Mouse (Mus musculus): ENCODE measurements around the gene Pum2.
"Not testable (repeated sequence)": the region's sequence is repeated elsewhere in the genome, so short reads cannot be mapped to it uniquely, and the experiment has no call there.

Gene Pum2

GRCm38 (mm10) chr12:8673974-8674306, at the start of gene Pum2:
Gene Pum2 (plus strand): TSS chr12:8674134.
- DNase-seq (ENCODE audit: low spot score): peak; percentile 92

- no peak for DNase-seq (ENCODE audit: low spot score)
These were observed 44.4 kb upstream of the Pum2 start for GRCm38 (mm10) chr12:8629537-8629936.

GRCm38 (mm10) chr12:8631691-8632090, 42.2 kb upstream of the Pum2 start:
- DNase-seq (ENCODE audit: low spot score): no peak

GRCm38 (mm10) chr12:8632737-8633365, 41.1 kb upstream of the Pum2 start:
- DNase-seq (ENCODE audit: low spot score): no peak

GRCm38 (mm10) chr12:8634306-8634705, 39.6 kb upstream of the Pum2 start:
- DNase-seq (ENCODE audit: low spot score): no peak

- no peak for DNase-seq (ENCODE audit: low spot score)
These were observed 38.4 kb upstream of the Pum2 start for GRCm38 (mm10) chr12:8635546-8635945.

GRCm38 (mm10) chr12:8636945-8637344, 37.0 kb upstream of the Pum2 start:
- DNase-seq (ENCODE audit: low spot score): no peak

GRCm38 (mm10) chr12:8638411-8639087, 35.4 kb upstream of the Pum2 start:
- DNase-seq (ENCODE audit: low spot score): peak; percentile 82

- DNase-seq (ENCODE audit: low spot score): not testable (repeated sequence)
These were observed 33.7 kb upstream of the Pum2 start for GRCm38 (mm10) chr12:8640186-8640585.

GRCm38 (mm10) chr12:8640711-8641424, 33.1 kb upstream of the Pum2 start:
- DNase-seq (ENCODE audit: low spot score): peak; percentile 98

- no peak for DNase-seq (ENCODE audit: low spot score)
These were observed 32.6 kb upstream of the Pum2 start for GRCm38 (mm10) chr12:8641425-8641735.

GRCm38 (mm10) chr12:8648211-8648610, 25.7 kb upstream of the Pum2 start:
- not testable (repeated sequence) for DNase-seq (ENCODE audit: low spot score)

- not testable (repeated sequence) for DNase-seq (ENCODE audit: low spot score)
These were observed 23.9 kb upstream of the Pum2 start for GRCm38 (mm10) chr12:8650027-8650426.

- DNase-seq (ENCODE audit: low spot score): peak; percentile 77
These were observed 17.3 kb upstream of the Pum2 start for GRCm38 (mm10) chr12:8656596-8656995.

GRCm38 (mm10) chr12:8657116-8657515, 16.8 kb upstream of the Pum2 start:
- DNase-seq (ENCODE audit: low spot score): no peak

- no peak for DNase-seq (ENCODE audit: low spot score)
These were observed 16.1 kb upstream of the Pum2 start for GRCm38 (mm10) chr12:8657629-8658366.

- DNase-seq (ENCODE audit: low spot score): no peak
These were observed 14.3 kb upstream of the Pum2 start for GRCm38 (mm10) chr12:8659406-8660279.

- no peak for DNase-seq (ENCODE audit: low spot score)
These were observed 12.2 kb upstream of the Pum2 start for GRCm38 (mm10) chr12:8661747-8662146.

- DNase-seq (ENCODE audit: low spot score): no peak
These were observed 11.8 kb upstream of the Pum2 start for GRCm38 (mm10) chr12:8662175-8662574.

GRCm38 (mm10) chr12:8662721-8663120, 11.2 kb upstream of the Pum2 start:
- DNase-seq (ENCODE audit: low spot score): no peak

GRCm38 (mm10) chr12:8667473-8668255, 6.3 kb upstream of the Pum2 start:
- no peak for DNase-seq (ENCODE audit: low spot score)
